Mouse (Mus musculus): Measurements from ENCODE around the gene Ctbs.
"Not testable (repeated sequence)": the region's sequence is repeated elsewhere in the genome, so short reads cannot be mapped to it uniquely, and the experiment has no call there.

The Ctbs gene

GRCm38 (mm10) chr3:146449745-146450250 lies at the start of gene Ctbs:
Gene Ctbs (plus strand): TSS chr3:146449795.
- DNase-seq, result no peak

- DNase-seq, result no peak
Observed at GRCm38 (mm10) chr3:146403770-146404169, 45.8 kb upstream of the Ctbs start.

- peak; percentile 97 for DNase-seq
Observed at GRCm38 (mm10) chr3:146404311-146405201, 45.0 kb upstream of the Ctbs start, which contains the start of gene Ssx2ip. Gene Ssx2ip (plus strand): TSS chr3:146404642.

- no peak for DNase-seq
Observed at GRCm38 (mm10) chr3:146405213-146406006, 44.2 kb upstream of the Ctbs start.

- peak; percentile 70 for DNase-seq
Observed at GRCm38 (mm10) chr3:146406007-146406341, 43.6 kb upstream of the Ctbs start.

GRCm38 (mm10) chr3:146407086-146407721 lies 42.4 kb upstream of the Ctbs start:
- peak; percentile 53 for DNase-seq

- DNase-seq, result no peak
Observed at GRCm38 (mm10) chr3:146410114-146410513, 39.5 kb upstream of the Ctbs start.

GRCm38 (mm10) chr3:146412008-146412407 lies 37.6 kb upstream of the Ctbs start:
- no peak for DNase-seq

GRCm38 (mm10) chr3:146412480-146412879 lies 37.1 kb upstream of the Ctbs start:
- no peak for DNase-seq

GRCm38 (mm10) chr3:146413016-146413415 lies 36.6 kb upstream of the Ctbs start:
- DNase-seq, result no peak

GRCm38 (mm10) chr3:146413992-146414391 lies 35.6 kb upstream of the Ctbs start:
- DNase-seq, result no peak

GRCm38 (mm10) chr3:146414555-146414954 lies 35.0 kb upstream of the Ctbs start:
- DNase-seq, result peak; percentile 73

GRCm38 (mm10) chr3:146417873-146418272 lies 31.7 kb upstream of the Ctbs start:
- no peak for DNase-seq

GRCm38 (mm10) chr3:146418901-146419300 lies 30.7 kb upstream of the Ctbs start:
- DNase-seq, result no peak

- DNase-seq, result no peak
Observed at GRCm38 (mm10) chr3:146419534-146419933, 30.1 kb upstream of the Ctbs start.

GRCm38 (mm10) chr3:146419992-146420537 lies 29.5 kb upstream of the Ctbs start:
- DNase-seq, result no peak

GRCm38 (mm10) chr3:146421787-146422186 lies 27.8 kb upstream of the Ctbs start:
- DNase-seq, result no peak

- no peak for DNase-seq
Observed at GRCm38 (mm10) chr3:146423710-146424109, 25.9 kb upstream of the Ctbs start.

- DNase-seq, result no peak
Observed at GRCm38 (mm10) chr3:146424306-146424900, 25.2 kb upstream of the Ctbs start.

GRCm38 (mm10) chr3:146425902-146426301 lies 23.7 kb upstream of the Ctbs start:
- DNase-seq, result no peak

- no peak for DNase-seq
Observed at GRCm38 (mm10) chr3:146426489-146426888, 23.1 kb upstream of the Ctbs start.

GRCm38 (mm10) chr3:146433063-146433462 lies 16.5 kb upstream of the Ctbs start:
- not testable (repeated sequence) for DNase-seq
